Mouse (Mus musculus) layer of hippocampus, adult 8-10 months (tissue): ENCODE measurements around the gene Hnrnph2. TPM values are rescaled to one million over a fixed set of nuclear protein-coding genes. Genes with fewer than 3 reads are reported as not detected.

Experiments used
- DNase-seq, 2 experiments: peaks; one replicate each; pipeline ENCODE4 v3.0.0; 2022; ENCODE audit warnings: low spot score in 2 of 2
- total RNA-seq, 4 experiments: library from RNA; stranded (reverse); gene quantifications; 2 replicates each; pipeline ENCODE4 v1.2.4; 2022

Gene Hnrnph2
- total RNA-seq, 4 experiments from 2014 or later = 149 to 162 (median 155) TPM

GRCm38 (mm10) chrX:134612285-134612959 lies 11.4 kb downstream of the Hnrnph2 start:
- no peak for DNase-seq

GRCm38 (mm10) chrX:134614306-134614705 lies 13.3 kb downstream of the Hnrnph2 start:
- DNase-seq = no peak

- no peak for DNase-seq
Observed at GRCm38 (mm10) chrX:134619695-134620094, 18.7 kb downstream of the Hnrnph2 start.

GRCm38 (mm10) chrX:134620254-134620865 lies 19.4 kb downstream of the Hnrnph2 start:
- DNase-seq = no peak

GRCm38 (mm10) chrX:134621685-134622084 lies 20.7 kb downstream of the Hnrnph2 start:
- DNase-seq = no peak

GRCm38 (mm10) chrX:134623350-134623749 lies 22.4 kb downstream of the Hnrnph2 start:
- DNase-seq = no peak

- no peak for DNase-seq
Observed at GRCm38 (mm10) chrX:134628200-134628599, 27.2 kb downstream of the Hnrnph2 start.

- no peak for DNase-seq
Observed at GRCm38 (mm10) chrX:134632710-134633109, 31.7 kb downstream of the Hnrnph2 start.

GRCm38 (mm10) chrX:134635111-134635510 lies 34.1 kb downstream of the Hnrnph2 start:
- no peak for DNase-seq

GRCm38 (mm10) chrX:134635860-134636259 lies 34.9 kb downstream of the Hnrnph2 start:
- DNase-seq = no peak

- DNase-seq = no peak
Observed at GRCm38 (mm10) chrX:134641000-134641760, 40.2 kb downstream of the Hnrnph2 start.

GRCm38 (mm10) chrX:134646338-134646737 lies 45.4 kb downstream of the Hnrnph2 start:
- DNase-seq = no peak

- no peak for DNase-seq
Observed at GRCm38 (mm10) chrX:134647421-134647820, 46.4 kb downstream of the Hnrnph2 start.

GRCm38 (mm10) chrX:134648031-134648692 lies 47.2 kb downstream of the Hnrnph2 start:
- peak; percentile 32 to 73 for DNase-seq

- DNase-seq = no peak
Observed at GRCm38 (mm10) chrX:134652061-134652460, 51.1 kb downstream of the Hnrnph2 start.

Other genes with a start within 250 kb of the Hnrnph2 start
- 10 to 100 TPM; 30.2 to 48.0 (median 41.8) TPM for gene Drp2, start 196.6 kb upstream of the Hnrnph2 start, total RNA-seq
- under 1 TPM in 1 of 4 experiments, not detected in 3; 0.29 TPM for gene Taf7l, start 124.7 kb upstream of the Hnrnph2 start, total RNA-seq
- gene Timm8a1, start 59.3 kb upstream of the Hnrnph2 start, total RNA-seq = 10 to 100 TPM; 13.6 to 18.8 (median 15.8) TPM
- gene Btk, start 17.6 kb upstream of the Hnrnph2 start, total RNA-seq = 1 to 10 TPM in 3 of 4 experiments, under 1 TPM in 1; 0.71 to 4.0 (median 2.8) TPM
- gene Rpl36a, start 15.5 kb upstream of the Hnrnph2 start, total RNA-seq = 100 to 1,000 TPM in 3 of 4 experiments, 10 to 100 TPM in 1; 97.1 to 183 (median 148) TPM
- gene Gla, start 54 bp upstream of the Hnrnph2 start, total RNA-seq = 10 to 100 TPM in 2 of 4 experiments, 1 to 10 TPM in 2; 8.5 to 12.2 (median 10.2) TPM
- 10 to 100 TPM; 33.6 to 37.1 (median 35.0) TPM for gene Armcx4, start 85.3 kb downstream of the Hnrnph2 start, total RNA-seq
- 10 to 100 TPM; 51.9 to 67.4 (median 63.3) TPM for gene Armcx1, start 116.8 kb downstream of the Hnrnph2 start, total RNA-seq
- 10 to 100 TPM in 1 of 4 experiments, 1 to 10 TPM in 3; 8.6 to 10.0 (median 9.0) TPM for gene Armcx6, start 150.2 kb downstream of the Hnrnph2 start, total RNA-seq
- gene Armcx3, start 155.4 kb downstream of the Hnrnph2 start, total RNA-seq = 10 to 100 TPM; 69.7 to 84.0 (median 78.9) TPM
- gene Armcx2, start 208.0 kb downstream of the Hnrnph2 start, total RNA-seq = 10 to 100 TPM; 84.4 to 94.6 (median 89.2) TPM